Mouse (Mus musculus) neutrophil, adult 59 days (primary cell): ENCODE data around the gene Pacs2. TPM values are rescaled to one million over a fixed set of nuclear protein-coding genes. Genes with fewer than 3 reads are reported as not detected.

Experiments used
- total RNA-seq, 2 experiments: library from RNA; stranded (reverse); gene quantifications; 1 replicate in 1 of 2; 2 replicates in 1 of 2; pipeline ENCODE4 v1.2.4; 2023

Pacs2 gene
- total RNA-seq, result 10 to 100 TPM; 55.3 to 75.9 TPM

DNA sequence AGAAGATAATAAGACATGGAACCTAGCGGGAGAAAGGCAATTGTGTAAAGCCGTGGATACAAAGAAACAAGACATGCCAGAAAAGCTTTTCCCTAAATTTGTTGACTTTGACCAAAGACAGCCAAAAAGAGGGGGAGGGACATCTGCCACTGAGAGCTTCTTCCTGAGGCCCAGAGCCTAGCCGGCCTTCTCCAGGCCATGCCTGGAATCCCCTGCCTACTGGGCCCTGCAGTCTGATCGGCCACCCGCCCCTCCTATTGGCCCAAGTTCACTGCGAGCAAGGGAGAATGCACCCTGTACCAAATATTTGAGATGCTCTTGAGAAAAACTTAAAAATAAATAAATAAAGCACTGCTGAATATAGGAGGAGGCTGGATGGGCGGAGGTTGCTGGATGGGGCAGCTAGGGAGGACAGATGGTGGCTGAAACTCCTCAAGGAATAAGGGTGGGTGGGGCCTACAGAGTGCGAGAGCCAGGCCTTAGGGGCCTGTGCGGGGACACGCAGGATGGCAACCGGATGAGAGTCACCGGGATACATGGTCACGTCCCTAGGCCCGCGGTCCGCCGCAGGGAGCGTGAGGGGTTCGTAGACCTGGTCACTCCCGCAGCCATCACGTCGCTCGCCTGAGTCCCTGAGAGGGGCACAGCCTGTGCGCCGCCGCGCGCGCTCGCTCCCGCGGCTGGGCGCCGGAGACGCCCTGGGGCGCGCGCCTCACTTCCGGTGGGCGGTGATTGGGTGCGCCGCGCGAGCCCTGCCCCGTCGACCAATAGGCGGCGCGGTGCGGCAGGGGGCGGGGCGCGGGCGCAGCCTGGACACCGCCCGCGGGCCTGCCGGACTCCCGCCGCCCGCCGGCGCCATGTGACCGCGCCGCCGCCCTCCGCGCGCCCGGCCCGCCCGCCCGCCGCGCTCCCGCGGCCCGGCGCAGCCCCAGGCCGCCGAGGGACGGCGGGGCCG is at the start of gene Pacs2:
Gene Pacs2 (plus strand): TSS at position 905 of the 955 bp plus-strand sequence.

DNA sequence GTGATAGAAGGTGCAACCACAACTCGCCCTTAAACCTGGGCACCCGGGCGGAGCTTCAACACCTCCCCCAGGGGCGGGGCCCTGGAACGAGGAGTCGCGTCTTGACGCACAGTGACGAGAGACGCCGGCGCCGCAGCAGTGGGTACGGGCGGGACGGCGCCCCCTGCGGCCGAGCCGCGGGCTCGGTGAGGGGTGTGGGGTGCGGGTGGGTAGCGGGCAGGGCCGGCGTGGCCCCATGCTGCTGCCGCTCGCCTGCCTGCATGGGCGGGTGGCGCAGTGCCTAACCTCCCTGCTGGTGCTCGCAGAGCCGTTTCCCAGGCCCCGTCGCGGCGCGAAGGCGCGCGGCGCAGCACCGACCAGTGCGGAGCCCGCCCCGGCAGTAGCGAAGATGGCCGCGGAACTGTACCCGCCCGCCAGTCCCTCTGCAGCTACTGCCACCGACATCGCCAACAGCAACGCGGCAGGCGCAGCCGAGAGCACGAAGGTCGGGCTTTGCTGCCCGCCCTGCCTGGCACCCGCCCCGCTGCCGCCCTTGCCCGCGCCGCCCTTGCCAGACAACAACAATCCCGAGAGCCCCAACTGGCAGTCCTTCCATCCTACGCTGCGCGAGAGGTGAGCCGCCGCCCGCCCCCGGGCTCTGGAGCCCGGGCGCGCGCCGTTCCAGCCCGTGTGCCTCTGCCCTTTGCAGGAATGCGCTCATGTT is 37.8 kb upstream of the Pacs2 start, which contains the start of gene Btbd6:
Gene Btbd6 (plus strand): TSS at position 112 of the 703 bp plus-strand sequence.

DNA sequence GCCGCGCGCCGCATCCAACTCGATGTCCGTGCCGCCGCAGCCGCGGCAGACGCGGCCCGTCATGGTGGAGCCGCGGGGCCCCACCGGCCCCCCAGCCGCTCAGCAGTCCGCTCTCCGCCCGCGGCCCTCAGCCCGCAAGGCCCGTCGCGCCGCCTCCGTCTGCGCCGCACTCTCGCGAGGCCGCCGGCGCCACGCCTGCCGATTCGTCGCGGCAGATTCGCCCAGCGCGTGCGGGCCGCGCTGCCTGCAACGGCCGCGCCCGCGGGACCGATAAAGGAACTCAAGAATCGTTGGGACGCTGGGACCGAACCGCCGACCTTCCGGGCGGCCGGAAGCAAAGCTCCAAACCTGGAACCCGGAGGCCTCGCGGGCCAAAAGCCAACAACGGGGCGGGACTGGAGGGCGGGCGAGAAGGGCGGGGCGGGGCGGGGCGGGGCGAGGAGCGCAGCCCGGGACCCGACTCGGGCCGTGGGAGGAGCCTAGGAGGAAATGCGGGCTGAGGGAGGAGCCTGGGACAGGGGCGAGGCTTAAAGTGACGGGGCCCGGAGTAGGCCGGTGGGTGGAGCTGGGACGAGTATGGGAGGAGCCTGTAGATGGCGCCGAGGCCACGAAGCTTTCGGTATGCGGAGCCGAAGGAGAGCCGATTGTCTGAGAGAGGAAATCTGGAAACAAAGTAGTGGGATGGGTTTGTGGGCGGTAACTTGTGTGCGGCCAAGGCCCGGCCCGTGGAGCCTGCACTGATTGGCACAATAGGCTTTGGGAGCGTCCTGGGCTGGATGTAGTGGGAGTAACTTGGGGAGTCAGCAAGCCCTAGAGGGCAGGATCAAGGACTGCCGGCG is 13.8 kb upstream of the Pacs2 start, which contains the start of gene Brf1:
Gene Brf1 (minus strand): TSS at position 411 of the 839 bp plus-strand sequence.

DNA sequence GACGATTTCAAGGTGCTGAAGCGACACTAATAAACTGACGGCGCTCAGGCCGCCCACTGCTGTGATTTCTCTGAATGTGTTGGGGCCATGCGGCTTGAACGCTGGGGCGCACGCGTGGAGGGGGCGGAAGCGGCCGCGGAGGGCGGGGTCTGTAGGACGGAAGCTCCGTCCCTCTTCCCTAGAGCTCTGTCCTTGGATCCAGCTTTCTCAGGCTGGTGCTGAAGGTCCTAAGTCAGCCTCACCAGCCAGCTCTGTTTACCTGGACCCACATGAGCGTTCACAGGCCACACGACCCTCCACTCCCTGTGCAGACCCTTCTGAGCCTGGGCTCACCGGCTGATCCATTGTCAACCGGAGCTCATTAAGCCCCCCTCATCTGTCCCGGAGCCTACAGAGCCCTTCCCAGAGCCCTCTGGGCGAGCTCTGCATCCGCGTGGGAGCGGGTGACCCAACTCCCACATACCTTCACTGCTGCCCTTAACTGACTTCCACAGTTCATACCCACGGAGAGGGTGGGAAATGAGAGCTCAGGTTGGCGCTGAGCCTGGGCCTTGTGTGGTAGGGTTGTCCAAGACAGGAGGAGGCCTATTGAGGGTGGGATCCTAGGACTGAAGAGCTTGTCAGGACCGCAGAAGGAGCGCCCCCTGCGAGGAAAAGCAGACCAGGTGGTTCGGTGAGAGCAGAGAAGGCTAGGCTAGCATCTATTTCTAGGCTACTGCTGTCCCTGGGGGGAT is 60.2 kb downstream of the Pacs2 start, which contains the start of gene Tex22:
Gene Tex22 (plus strand): TSS at position 174 of the 734 bp plus-strand sequence.

DNA sequence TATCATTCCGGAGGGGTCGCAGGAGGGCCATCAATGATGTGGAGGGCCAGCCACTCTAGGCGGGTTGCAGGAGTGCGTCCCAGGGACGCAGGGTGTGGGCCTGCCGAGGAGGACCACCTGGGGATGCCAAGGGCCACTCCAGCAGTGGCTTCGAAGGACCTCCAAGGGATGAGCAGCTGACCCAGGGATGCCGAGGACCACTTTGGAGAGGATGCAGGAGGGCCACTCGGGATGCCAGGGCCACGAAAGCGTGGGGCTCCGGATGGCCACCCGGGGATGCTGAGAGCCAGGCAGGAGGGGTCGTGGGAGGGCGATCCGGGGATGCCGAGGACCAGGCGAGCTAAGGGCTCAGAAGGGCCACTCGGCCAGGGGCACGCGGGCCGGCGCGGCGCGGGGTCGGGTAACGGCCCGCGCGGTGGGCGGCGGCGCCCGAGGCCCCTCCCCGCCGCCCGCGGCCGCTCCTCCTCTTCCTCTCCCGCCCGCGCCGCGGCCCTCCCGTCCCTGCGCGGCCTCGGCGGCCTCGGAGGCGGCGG is 83.5 kb downstream of the Pacs2 start, which contains the start of gene Mta1:
Gene Mta1 (plus strand): TSS at position 530 of the 533 bp plus-strand sequence.

Other genes with a start within 250 kb of the Pacs2 start
- gene Ahnak2, start 211.9 kb upstream of the Pacs2 start, total RNA-seq, result under 1 TPM; 0.47 to 0.53 TPM
- gene Clba1, start 205.6 kb upstream of the Pacs2 start, total RNA-seq, result 1 to 10 TPM in 1 of 2 experiments, under 1 TPM in 1; 1.00 to 1.1 TPM
- gene Cdca4, start 185.1 kb upstream of the Pacs2 start, total RNA-seq, result 10 to 100 TPM; 30.8 to 38.3 TPM
- 10 to 100 TPM; 25.5 to 28.0 TPM for gene Gpr132, start 146.3 kb upstream of the Pacs2 start, total RNA-seq
- 1 to 10 TPM in 1 of 2 experiments, under 1 TPM in 1; 0.18 to 1.6 TPM for gene Jag2, start 84.7 kb upstream of the Pacs2 start, total RNA-seq
- gene Nudt14, start 72.4 kb upstream of the Pacs2 start, total RNA-seq, result 10 to 100 TPM in 1 of 2 experiments, 1 to 10 TPM in 1; 8.3 to 10.0 TPM
- 1 to 10 TPM; 3.9 to 4.4 TPM for gene Btbd6, start 38.0 kb upstream of the Pacs2 start, total RNA-seq
- 10 to 100 TPM; 67.0 to 70.7 TPM for gene Brf1, start 13.8 kb upstream of the Pacs2 start, total RNA-seq
- under 1 TPM; 0.57 to 0.84 TPM for gene Tex22, start 60.0 kb downstream of the Pacs2 start, total RNA-seq
- 10 to 100 TPM; 21.5 to 26.1 TPM for gene Mta1, start 83.8 kb downstream of the Pacs2 start, total RNA-seq
- gene Crip2, start 125.7 kb downstream of the Pacs2 start, total RNA-seq, result 1 to 10 TPM; 4.0 to 5.6 TPM
- gene Crip1, start 131.8 kb downstream of the Pacs2 start, total RNA-seq, result 100 to 1,000 TPM; 504 to 788 TPM
- gene Tedc1, start 141.9 kb downstream of the Pacs2 start, total RNA-seq, result 10 to 100 TPM; 10.8 to 12.3 TPM
- not detected for gene Tmem121, start 171.4 kb downstream of the Pacs2 start, total RNA-seq